Mouse (Mus musculus) activated CD4-positive, CD25-positive, alpha-beta regulatory T cell (primary cell): Measurements from ENCODE around the gene Grin2d. TPM values are rescaled to one million over a fixed set of nuclear protein-coding genes. Genes with fewer than 3 reads are reported as not detected.

ENCODE experiments used
- polyA plus RNA-seq, 2 experiments: library from polyadenylated mRNA; unstranded; fragments of 100-300 nt; shearing (Covaris generic); gene quantifications; one replicate each; pipeline ENCODE4 v1.2.1; 2017

The Grin2d gene
- 1 to 10 TPM in 1 of 2 experiments, under 1 TPM in 1; 0.94 to 1.1 TPM for polyA plus RNA-seq

GRCm38 (mm10) chr7:45878278-45878677 is at the start of gene Grin2d:
Gene Grin2d (minus strand): TSS chr7:45878378.

GRCm38 (mm10) chr7:45923762-45924428 is 45.7 kb upstream of the Grin2d start, which contains the start of gene Ccdc114:
Gene Ccdc114 (plus strand): TSS chr7:45924072.

GRCm38 (mm10) chr7:45921242-45921621 is 43.1 kb upstream of the Grin2d start, which contains the start of gene Emp3:
Gene Emp3 (minus strand): TSS chr7:45921404.

DNA sequence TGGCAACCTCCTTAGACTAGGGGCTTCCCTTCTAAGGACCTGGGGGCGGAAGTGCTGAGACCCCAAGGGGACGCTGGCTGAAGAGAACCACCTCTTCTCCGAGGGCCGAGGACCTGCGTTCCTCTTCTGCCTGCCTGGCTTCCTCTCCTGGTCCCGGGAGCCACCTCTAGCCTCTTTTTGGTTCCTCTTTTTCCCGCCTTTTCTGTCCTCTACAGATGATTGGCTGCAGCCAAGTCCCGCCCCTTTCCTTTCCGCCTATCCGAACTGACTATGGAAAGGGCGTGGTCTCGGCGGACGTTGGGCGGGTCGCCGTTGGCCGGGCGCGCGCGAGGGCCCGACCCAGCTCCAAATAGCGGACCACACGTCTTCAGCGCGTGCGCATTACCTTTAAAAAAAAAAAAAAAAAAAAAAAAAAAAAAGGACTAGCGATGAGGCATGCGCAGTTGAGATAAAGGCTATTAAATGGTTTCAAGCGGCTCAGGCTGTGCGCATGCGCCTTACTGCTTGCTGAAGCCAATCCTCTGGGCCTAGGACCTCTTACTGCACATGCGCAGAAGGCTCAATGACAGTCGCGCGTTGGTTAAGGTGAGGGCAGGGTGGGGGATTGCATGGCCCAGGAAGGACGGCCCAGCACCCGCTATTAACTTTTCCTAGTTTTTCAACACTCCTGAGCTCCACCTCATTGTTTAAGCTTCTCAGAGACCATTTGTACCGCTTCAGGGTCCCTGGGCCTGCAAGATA is 18.5 kb upstream of the Grin2d start, which contains the start of the genes Syngr4 and Tmem143:
Gene Syngr4, minus strand, starts transcription at position 198 of the 741 bp plus-strand sequence.
Gene Tmem143, plus strand, starts transcription at position 425 of the 741 bp plus-strand sequence.

DNA sequence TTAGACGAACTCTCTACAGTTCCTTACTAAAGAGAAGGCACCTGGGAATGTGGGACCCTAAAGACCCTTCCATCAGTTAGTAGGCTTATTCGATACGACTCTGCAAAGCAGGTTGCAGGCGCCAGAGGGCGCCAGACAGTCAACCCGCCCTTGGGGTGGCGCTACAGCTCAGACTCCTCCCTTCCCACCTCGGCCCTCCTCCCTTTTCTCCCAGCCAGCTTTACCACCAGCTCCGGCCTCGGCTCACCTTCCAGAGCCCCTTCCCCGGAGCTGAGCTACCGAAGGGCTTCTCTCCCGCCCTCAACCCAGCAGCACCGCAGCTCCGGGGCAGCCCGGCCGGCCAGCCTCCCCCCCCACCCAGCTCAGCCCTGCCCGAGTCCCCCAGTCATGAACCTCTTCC is 5.6 kb downstream of the Grin2d start, which contains the start of gene Kdelr1:
Gene Kdelr1, plus strand, starts transcription at position 149 of the 400 bp plus-strand sequence.

DNA sequence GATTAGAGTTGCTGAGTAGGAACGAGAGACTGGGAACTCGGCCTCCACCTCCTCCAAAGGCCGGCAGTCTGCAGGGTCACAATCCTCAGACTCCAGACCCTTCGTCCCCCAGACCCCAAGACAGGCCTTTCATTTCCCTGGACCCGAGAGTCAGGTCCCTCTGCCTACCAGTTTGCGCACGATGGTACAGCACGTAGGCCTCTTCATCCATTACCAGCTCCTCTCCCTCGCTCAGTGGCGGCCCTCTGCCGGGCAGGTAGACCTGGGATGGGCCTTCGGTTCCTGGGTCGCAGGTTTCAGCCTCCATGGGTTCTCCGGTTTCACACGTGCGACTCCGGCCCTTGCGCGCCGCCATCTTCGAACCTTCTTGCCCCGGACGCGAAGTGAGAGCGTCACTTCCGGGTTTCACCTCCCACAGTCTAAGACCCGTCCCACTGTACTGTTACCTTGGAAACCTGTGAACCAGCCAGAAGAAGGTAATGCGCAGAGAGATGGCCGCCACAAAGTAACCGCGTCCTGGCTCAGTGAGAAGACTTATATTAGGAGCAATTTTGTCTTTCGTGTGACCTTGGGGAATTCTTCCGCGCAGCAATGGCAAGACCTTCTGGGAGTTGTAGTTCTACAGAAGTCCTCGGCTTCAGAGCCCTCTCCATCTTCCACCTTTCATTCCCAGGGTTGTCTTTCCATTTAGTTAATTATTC is 47.6 kb downstream of the Grin2d start, which contains the start of gene Grwd1:
Gene Grwd1, minus strand, starts transcription at position 518 of the 701 bp plus-strand sequence.

GRCm38 (mm10) chr7:45824598-45824997 is 53.6 kb downstream of the Grin2d start, which contains the start of gene Kcnj14:
Gene Kcnj14 (minus strand): TSS chr7:45824782.

DNA sequence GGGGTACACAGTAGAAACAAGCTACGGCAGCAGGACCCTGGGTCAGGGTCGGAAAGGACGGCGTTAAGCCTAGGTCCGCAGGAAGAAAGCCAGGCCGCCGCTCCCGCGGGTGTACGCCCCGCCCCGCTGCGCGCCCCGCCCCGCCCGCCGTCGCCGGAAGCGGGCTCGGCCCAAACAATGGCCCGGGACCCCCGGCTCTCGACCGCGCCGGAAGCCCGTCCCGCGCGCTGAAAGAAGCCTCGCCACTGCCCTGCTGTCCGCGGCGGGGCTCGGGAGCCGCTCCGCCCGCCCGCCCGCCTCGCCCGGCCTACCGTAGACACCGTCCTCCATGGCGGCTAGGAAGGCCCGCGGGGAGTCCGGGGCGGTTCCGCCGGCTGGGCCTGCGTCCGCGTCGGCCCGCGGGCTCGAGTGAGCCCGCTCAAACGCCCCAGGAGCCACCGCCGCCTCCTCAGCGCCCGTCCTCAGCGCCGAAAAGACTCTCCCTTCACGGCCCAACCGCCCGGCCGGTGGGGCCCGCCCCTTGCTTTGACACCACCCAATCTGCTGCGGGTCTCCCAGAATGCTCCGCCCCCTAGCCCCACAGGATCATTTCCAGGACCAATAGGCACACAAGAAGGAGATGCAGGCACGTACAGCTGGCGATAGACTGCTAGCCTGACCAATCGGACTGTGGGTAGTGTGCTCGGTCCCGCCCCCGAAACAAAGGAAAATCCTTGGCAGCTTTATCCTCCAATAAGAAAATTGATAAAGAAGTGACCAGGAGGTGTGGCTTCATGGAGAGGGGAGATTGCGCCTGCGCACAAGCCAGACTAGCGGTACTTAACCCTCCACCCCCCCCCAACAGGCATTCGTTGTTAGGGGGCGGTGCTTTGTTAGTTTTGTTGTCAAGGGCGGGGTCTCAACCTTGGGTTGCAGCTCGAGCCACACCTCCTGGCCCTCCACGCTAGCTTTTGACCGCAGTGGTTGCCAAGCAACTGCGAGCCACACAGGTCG is 64.1 kb downstream of the Grin2d start, which contains the start of gene Cyth2:
Gene Cyth2, minus strand, starts transcription at position 795 of the 993 bp plus-strand sequence.

GRCm38 (mm10) chr7:45784524-45785372 is 93.4 kb downstream of the Grin2d start, which contains the start of gene Sult2b1:
Gene Sult2b1 (minus strand): TSS chr7:45784669.

DNA sequence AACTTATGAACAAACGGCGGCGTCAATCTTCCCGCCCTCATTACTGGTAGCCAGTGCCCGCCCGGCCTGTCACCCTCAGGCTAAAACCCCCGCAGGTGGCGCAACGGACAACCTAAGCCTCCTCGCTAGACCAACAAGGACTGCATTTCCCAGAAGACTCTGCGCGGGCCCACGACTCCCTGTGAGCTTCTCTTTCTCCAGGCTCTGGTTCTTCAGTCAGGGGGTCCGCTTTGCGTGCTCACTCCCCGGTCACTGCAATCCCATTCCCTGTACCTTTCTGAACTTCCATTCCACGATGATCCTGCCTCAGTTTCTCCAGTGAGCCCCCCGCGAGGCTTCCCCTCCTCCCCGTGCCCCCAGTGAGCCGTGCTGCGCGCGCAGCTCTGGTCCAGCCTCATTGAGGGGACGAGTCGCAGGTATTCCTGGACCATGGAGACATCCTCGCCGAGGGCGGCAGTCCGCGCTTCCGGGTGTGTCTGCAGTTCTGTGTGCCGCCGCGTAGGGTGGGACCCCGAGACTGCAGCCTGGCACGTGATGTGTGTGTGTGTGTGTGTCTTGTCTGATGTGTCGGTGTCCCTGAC is 94.6 kb downstream of the Grin2d start, which contains the start of gene Lmtk3:
Gene Lmtk3, plus strand, starts transcription at position 228 of the 581 bp plus-strand sequence.

Other genes with a start within 250 kb of the Grin2d start
- gene Mamstr, start 238.4 kb downstream of the Grin2d start, polyA plus RNA-seq = 1 to 10 TPM in 1 of 2 experiments, under 1 TPM in 1; 0.16 to 1.8 TPM
- under 1 TPM; 0.05 to 0.23 TPM for gene Fut2, start 212.0 kb downstream of the Grin2d start, polyA plus RNA-seq
- under 1 TPM in 1 of 2 experiments, not detected in 1; 0.30 TPM for gene Ntn5, start 194.4 kb downstream of the Grin2d start, polyA plus RNA-seq
- gene Sec1, start 184.0 kb downstream of the Grin2d start, polyA plus RNA-seq = under 1 TPM; 0.11 to 0.87 TPM
- 1 to 10 TPM; 1.4 to 2.6 TPM for gene Car11, start 178.5 kb downstream of the Grin2d start, polyA plus RNA-seq
- 10 to 100 TPM; 30.7 to 43.2 TPM for gene Dbp, start 173.3 kb downstream of the Grin2d start, polyA plus RNA-seq
- 1,000 to 10,000 TPM; 1,404 to 2,078 TPM for gene Rpl18, start 162.9 kb downstream of the Grin2d start, polyA plus RNA-seq
- 10 to 100 TPM; 21.2 to 24.8 TPM for gene Sphk2, start 160.4 kb downstream of the Grin2d start, polyA plus RNA-seq
- under 1 TPM in 1 of 2 experiments, not detected in 1; 0.09 TPM for gene Fam83e, start 157.2 kb downstream of the Grin2d start, polyA plus RNA-seq
- not detected for gene Spaca4, start 152.6 kb downstream of the Grin2d start, polyA plus RNA-seq
- under 1 TPM; 0.05 to 0.18 TPM for gene Lmtk3, start 94.6 kb downstream of the Grin2d start, polyA plus RNA-seq
- 1 to 10 TPM; 1.7 to 4.0 TPM for gene Sult2b1, start 93.7 kb downstream of the Grin2d start, polyA plus RNA-seq
- 10 to 100 TPM; 71.9 to 73.3 TPM for gene Cyth2, start 63.8 kb downstream of the Grin2d start, polyA plus RNA-seq
- gene Kcnj14, start 53.6 kb downstream of the Grin2d start, polyA plus RNA-seq = under 1 TPM; 0.06 to 0.12 TPM
- 10 to 100 TPM; 21.4 to 26.5 TPM for gene Grwd1, start 47.4 kb downstream of the Grin2d start, polyA plus RNA-seq
- 100 to 1,000 TPM in 1 of 2 experiments, 10 to 100 TPM in 1; 84.9 to 108 TPM for gene Kdelr1, start 5.6 kb downstream of the Grin2d start, polyA plus RNA-seq
- gene Syngr4, start 18.3 kb upstream of the Grin2d start, polyA plus RNA-seq = 1 to 10 TPM in 1 of 2 experiments, not detected in 1; 2.1 TPM
- 1 to 10 TPM; 7.2 to 9.5 TPM for gene Tmem143, start 18.6 kb upstream of the Grin2d start, polyA plus RNA-seq
- 100 to 1,000 TPM; 711 to 728 TPM for gene Emp3, start 43.0 kb upstream of the Grin2d start, polyA plus RNA-seq
- 1 to 10 TPM; 1.4 to 2.1 TPM for gene Ccdc114, start 45.7 kb upstream of the Grin2d start, polyA plus RNA-seq
- gene Abcc6, start 151.9 kb upstream of the Grin2d start, polyA plus RNA-seq = under 1 TPM in 1 of 2 experiments, not detected in 1; 0.93 TPM
- 10 to 100 TPM; 28.0 to 30.7 TPM for gene Nomo1, start 155.3 kb upstream of the Grin2d start, polyA plus RNA-seq
- gene Kcnj11, start 222.4 kb upstream of the Grin2d start, polyA plus RNA-seq = not detected